Mouse (Mus musculus) embryo, embryonic 11.5 days (tissue): ENCODE data around the gene Olfr133.
"Not testable (repeated sequence)": the region's sequence is repeated elsewhere in the genome, so short reads cannot be mapped to it uniquely, and the experiment has no call there.

Experiments used
- DNase-seq: peaks from one replicate; pipeline ENCODE4 v3.0.0-alpha.2; 2012; ENCODE audit warnings: low read depth, low spot score

Olfr133 gene

GRCm38 (mm10) chr17:38144981-38145380, at the start of gene Olfr133:
TSS of gene Olfr133 (plus strand) at chr17:38145281.
- DNase-seq, result no peak

- not testable (repeated sequence) for DNase-seq
Measured at GRCm38 (mm10) chr17:38124199-38124598, 20.9 kb upstream of the Olfr133 start.

GRCm38 (mm10) chr17:38125371-38125770, 19.7 kb upstream of the Olfr133 start:
- not testable (repeated sequence) for DNase-seq

GRCm38 (mm10) chr17:38134426-38134825, 10.7 kb upstream of the Olfr133 start, which contains the start of gene Olfr132:
TSS of gene Olfr132 (minus strand) at chr17:38134526.
- DNase-seq, result no peak

- DNase-seq, result no peak
Measured at GRCm38 (mm10) chr17:38171088-38171487, 26.0 kb downstream of the Olfr133 start, which contains the start of gene Olfr134. TSS of gene Olfr134 (plus strand) at chr17:38171388.
